Mouse (Mus musculus) left cerebral cortex, postnatal 14 days (tissue): Measurements from ENCODE around the gene Cma1. TPM values are rescaled to one million over a fixed set of nuclear protein-coding genes. Genes with fewer than 3 reads are reported as not detected.

Source experiments
- DNase-seq, 2 experiments: peaks; one replicate each; pipeline ENCODE4 v3.0.0; 2021 to 2022; ENCODE audit warnings: low spot score in 2 of 2, mixed read lengths in 1 of 2
- intact Hi-C: fragments of 180-260 bp; cut with DNase I; formaldehyde crosslinking; loops from one replicate; pipeline ENCODE4 v1.15.1; 2025
- total RNA-seq, 2 experiments: library from RNA; stranded (reverse); gene quantifications; 2 replicates each; pipeline ENCODE4 v1.2.3; 2021

Cma1 gene
- total RNA-seq, 2 experiments from 2014 or later = not detected

DNA sequence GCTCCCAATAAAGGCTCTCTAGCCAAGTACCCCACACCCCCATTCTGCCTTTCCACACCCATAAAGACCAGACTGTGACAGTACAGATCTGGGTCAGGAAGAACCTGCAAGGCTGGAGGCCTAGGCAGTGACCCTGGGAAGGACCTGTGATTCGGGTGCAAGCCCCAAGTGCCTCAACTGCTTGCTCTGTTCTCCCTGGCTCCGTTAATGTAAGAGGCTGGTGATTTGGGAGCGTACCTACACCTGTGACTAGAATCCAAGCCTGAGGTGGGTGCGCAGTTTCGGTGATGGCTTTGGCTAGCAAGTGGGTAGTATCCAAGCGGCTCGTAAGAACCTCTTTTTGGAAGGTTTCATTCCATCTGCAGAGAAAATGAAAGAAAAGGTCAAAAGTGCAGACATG is 45.5 kb downstream of the Cma1 start:
- DNase-seq = no peak
- intact Hi-C loops = no loop called here

- intact Hi-C loops = no loop called here
- DNase-seq = no peak
Measured at GRCm38 (mm10) chr14:55897671-55898070, 46.8 kb downstream of the Cma1 start.

Other genes starting within 250 kb of the Cma1 start
- gene Tgm1, start 230.7 kb downstream of the Cma1 start, total RNA-seq = under 1 TPM in 1 of 2 experiments, not detected in 1; 0.25 TPM
- gene Rabggta, start 222.4 kb downstream of the Cma1 start, total RNA-seq = 10 to 100 TPM; 44.2 to 45.4 TPM
- 100 to 1,000 TPM in 1 of 2 experiments, 10 to 100 TPM in 1; 99.8 to 104 TPM for gene Dhrs1, start 199.0 kb downstream of the Cma1 start, total RNA-seq
- 10 to 100 TPM; 13.4 to 13.9 TPM for gene Nop9, start 199.0 kb downstream of the Cma1 start, total RNA-seq
- under 1 TPM; 0.68 to 0.93 TPM for gene Cideb, start 186.2 kb downstream of the Cma1 start, total RNA-seq
- under 1 TPM; 0.22 to 0.42 TPM for gene Ltb4r2, start 183.2 kb downstream of the Cma1 start, total RNA-seq
- under 1 TPM; 0.24 to 0.40 TPM for gene Ltb4r1, start 178.7 kb downstream of the Cma1 start, total RNA-seq
- 1 to 10 TPM; 5.1 to 6.6 TPM for gene Adcy4, start 160.6 kb downstream of the Cma1 start, total RNA-seq
- 1 to 10 TPM in 1 of 2 experiments, under 1 TPM in 1; 0.83 to 1.0 TPM for gene Ripk3, start 155.8 kb downstream of the Cma1 start, total RNA-seq
- 1 to 10 TPM; 3.0 to 4.0 TPM for gene Nfatc4, start 121.5 kb downstream of the Cma1 start, total RNA-seq
- 1 to 10 TPM; 8.8 to 9.7 TPM for gene Nynrin, start 90.7 kb downstream of the Cma1 start, total RNA-seq
- gene Cbln3, start 60.3 kb downstream of the Cma1 start, total RNA-seq = 1 to 10 TPM in 1 of 2 experiments, under 1 TPM in 1; 0.23 to 1.1 TPM
- 10 to 100 TPM; 10.4 to 10.8 TPM for gene Khnyn, start 59.7 kb downstream of the Cma1 start, total RNA-seq
- gene Sdr39u1, start 44.4 kb downstream of the Cma1 start, total RNA-seq = 10 to 100 TPM; 85.8 to 94.6 TPM
- gene Cma2, start 6.3 kb upstream of the Cma1 start, total RNA-seq = not detected
- not detected for gene Mcpt1, start 73.3 kb upstream of the Cma1 start, total RNA-seq
- not detected for gene Mcpt9, start 85.8 kb upstream of the Cma1 start, total RNA-seq
- not detected for gene Mcpt2, start 97.4 kb upstream of the Cma1 start, total RNA-seq
- not detected for gene Mcpt4, start 117.6 kb upstream of the Cma1 start, total RNA-seq
- gene Mcpt8, start 140.6 kb upstream of the Cma1 start, total RNA-seq = not detected
- not detected for gene Ctsg, start 157.9 kb upstream of the Cma1 start, total RNA-seq
- not detected for gene Gzme, start 175.9 kb upstream of the Cma1 start, total RNA-seq
- not detected for gene Gzmd, start 187.9 kb upstream of the Cma1 start, total RNA-seq
- gene Gzmg, start 214.9 kb upstream of the Cma1 start, total RNA-seq = not detected
- not detected for gene Gzmn, start 229.9 kb upstream of the Cma1 start, total RNA-seq